Mouse (Mus musculus): ENCODE results near the gene Actg1.
A peak's percentile ranks its signal among the peaks of the same experiment; 100 is the strongest.

Actg1 gene

DNA sequence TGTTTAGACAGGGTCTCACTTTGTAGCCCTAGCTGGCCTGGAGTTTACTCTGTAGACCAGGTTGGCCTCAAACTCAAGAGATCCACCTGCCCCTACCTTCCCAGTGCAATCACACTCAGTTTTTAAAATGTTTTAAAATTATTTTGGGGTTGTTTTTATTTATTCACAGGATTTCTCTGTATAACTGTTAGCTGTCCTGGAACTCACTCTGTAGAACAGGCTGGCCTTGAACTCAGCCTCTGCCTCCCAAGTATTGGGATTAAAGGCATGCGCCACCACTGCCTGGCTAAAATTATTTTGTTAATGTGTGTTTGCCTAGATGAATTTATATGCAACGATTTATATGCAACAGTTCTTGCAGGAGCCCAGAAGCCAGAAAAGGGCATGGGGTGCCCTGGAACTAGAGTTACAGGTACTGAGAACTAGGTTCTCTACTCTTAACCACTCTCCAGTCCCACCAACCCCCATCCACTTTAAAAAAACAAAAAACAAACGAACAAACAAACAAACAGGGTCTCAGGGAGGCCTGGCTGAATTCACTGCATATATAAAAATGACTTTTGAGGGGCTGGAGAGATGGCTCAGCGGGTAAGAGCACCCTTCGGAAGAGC is 3.9 kb downstream of the Actg1 start:
- no peak for DNase-seq

DNA sequence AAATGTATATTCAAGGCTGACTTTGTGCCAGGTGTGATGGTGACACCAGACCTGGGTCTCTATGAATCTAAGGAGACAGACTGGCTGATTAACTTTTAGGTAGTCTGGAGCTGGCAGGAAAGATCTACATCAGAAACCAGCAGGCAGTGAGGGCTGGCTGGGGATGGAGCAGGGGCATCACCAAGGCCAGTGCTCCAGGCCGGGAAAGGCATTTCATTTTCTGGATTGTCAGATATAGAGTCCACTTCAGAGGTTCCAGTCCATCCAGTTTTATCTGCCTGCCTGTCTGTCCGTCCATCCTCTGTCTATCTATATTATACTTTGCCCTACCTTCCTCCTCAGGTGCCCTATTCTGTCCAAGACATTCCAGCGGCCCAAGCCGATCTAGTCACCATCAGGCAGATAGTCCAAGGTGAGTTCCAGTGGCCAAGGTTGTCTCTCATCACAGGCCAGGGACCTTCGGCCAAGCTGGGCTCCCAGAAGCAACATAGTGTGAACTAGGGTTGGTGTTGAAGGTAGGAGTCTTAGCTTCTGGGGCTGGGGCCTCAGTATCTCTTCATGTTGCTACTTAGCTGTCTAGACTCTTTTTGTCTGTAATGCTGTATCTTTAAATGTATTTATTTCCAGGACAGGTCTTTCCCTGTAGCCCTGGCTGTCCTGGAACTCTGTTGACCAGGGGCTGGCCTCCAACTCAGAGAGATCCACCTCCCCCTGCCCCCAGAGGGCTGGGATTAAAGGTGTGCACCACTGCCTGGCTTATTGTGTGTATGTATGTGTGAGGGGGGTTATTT is 4.6 kb downstream of the Actg1 start:
- DNase-seq: no peak

DNA sequence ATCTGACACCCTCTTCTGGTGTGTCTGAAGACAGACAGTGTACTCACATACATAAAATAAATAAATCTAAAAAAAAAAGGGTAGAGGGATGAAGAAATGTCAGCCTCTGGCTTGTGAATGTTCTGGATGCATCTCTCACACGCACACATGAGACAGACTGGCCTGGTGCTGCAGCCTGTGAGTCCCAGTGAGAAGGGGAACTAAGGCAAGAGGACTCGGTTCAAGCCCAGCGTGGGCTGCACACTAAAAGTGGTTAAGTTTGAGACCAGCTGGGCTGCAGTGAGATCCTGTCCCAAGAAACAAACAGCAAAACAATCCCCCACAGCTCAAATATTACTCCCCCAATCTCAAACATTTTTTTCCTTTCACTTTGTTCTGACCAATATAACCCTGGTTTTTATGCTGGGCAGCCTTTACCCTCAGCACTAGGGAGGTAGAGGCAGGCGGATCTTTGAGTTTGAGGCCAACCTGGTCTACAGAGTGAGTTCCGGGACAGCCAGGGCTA is 5.6 kb downstream of the Actg1 start:
- DNase-seq: no peak

DNA sequence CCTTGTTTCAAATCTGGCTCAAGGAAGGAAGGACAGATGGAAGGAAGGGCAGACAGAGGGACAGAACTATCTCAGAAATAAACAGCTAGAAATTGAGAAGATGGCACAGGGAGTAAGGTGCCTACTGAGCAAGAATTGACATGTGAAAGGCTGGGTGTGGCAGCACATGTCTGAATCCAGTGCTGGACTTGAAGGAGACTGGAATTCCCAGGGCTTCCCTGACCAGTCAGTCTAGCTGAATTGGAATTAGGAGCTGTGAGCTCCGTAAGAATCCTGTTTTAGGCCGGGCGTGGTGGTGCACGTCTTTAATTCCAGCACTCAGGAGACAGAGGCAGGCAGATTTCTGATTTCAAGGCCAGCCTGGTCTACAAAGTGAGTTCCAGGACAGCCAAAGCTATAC is 6.7 kb downstream of the Actg1 start:
- DNase-seq: no peak

DNA sequence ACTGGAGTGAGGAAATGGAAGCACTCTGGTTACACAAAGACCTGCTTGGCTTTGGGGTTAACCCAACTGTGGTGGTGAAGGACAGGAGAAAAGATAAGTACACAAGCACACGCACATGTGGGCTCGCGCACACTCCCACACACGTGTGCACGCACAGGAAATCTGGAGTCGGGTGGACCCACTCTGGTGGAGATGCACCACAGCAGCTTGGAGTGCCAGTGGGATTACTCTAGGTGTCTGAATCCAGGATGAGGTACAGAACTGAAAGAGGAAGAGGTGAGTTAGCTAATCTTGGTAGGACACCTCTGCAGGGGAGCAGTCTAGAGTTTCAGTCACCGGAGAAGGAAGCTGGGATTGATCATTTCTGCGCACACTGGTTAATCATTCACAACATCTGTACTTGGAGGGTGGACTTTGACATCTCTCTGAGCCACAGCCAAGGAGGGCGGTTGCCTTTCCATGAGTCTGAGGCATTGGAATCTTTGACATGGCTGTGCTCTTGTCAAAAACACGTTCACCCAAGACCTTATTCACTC is 8.3 kb downstream of the Actg1 start:
- DNase-seq: no peak

DNA sequence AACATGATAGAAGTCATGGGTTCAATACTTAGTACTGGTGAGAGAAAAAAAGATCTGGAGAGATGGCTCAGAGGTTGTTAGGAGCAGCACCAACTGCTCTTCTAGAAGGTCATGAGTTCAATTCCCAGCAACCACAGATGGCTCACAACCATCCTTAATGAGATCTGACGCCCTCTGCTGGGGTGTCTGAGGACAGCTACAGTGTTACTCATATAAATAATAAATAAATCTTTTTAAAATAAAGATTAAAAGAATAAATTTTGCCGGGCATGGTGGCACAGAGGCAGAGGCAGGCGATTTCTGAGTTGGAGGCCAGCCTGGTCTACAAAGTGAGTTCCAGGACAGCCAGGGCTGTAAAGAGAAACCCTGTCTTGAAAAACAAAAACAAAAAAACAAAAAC is 9.6 kb downstream of the Actg1 start:
- DNase-seq: no peak

DNA sequence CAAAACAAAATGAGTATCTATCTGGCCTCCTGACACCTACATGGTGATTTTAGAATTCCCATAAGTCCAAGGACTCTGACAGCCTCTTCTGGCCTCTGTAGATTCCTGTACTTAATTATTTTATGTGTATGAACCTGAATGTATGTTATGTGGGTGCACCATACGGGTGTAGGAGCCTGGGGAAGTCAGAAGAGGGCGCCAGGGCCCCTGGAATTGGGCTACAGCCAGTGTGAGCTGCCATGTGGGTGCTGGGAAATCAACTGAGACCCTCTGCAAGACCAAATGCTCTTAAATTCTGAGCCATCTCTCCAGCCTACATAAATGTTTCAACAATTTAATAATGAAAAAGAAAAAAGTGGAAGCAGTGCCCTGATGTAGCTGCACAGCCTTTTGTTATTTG is 10.9 kb downstream of the Actg1 start:
- DNase-seq: no peak

DNA sequence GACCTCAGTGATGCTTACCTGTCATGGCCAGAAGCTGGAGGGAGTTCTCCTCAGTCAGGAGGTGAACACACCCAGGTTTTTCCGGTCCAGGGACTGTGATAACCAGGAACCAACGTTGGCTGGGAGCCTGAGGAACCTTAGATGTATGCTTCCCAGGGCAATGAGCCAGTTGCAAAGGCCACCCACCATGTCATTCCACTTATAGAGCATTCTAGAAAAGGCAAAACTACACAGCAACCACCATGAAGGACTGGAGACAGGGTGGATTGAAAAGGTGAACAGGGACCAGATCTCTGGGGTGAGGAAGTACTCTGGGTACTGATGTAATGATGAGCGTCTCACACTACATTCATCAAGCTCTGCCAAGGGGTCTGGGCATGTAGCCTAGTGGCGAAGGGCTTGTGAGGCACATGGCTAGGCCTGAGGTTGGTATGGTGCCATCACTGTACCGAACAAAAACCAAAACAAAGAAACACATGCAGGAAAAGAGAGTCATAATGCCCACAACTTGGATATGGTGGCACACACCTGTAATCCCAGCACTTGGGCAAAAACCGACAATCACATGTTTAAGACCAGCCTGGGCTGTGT is 12.8 kb downstream of the Actg1 start:
- DNase-seq: no peak

DNA sequence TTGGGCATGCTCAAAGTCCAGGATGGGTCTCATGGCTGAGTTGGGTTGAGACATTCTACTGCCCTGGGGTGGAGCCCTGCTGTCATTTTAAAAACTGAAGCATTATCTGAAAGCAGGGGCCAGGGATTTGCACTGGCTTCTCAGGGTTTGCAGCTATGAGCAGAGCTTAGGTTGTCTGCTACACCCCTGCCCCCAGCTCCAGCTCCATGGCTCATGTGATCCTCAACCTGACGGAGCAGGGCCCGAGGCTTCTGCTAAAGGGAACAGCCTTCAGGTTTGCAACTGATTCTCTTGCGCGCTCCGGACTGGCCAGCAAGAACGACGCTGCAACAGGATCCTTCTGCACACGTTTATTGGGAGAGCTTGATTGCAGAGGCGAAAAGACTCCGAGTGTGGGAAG is 28.2 kb downstream of the Actg1 start:
- no peak for DNase-seq

DNA sequence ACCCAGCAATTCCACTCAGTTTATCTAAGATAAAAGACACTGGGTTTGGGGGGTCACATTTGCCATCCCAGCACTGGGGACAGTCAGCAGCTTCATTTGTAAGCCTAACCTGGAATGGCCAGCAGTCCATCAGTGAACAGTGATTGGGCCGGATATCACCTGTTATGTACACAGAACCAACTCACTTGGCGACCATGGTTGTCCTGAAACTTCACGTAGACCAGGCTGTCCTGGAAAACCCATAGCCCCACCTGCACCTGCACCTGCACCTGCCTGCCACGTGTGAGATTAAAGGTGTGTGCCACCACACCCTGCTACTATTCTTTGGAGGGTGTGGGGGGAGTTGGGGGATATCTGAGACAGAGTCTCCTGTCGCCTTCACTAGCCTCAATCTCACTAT is 29.0 kb downstream of the Actg1 start:
- no peak for DNase-seq

DNA sequence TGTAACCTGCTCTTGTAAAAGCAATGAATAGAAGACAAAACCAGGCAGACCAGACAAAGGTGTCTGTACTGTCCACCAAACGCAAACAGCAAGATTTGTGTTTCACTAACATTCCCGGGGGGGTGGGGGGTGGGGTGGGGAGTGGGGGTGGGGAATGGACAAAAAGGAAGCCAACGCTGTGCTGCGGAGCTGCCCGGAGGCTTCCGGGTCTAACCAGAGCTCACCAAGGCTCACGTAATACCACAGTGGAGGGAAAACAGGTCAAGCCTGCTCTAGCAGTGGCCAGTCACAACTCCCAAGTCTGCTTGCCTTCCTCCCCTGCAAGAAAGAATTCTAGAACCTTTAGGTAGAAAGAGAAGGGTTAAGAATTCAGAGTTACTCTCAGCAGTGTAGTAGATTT is 30.9 kb downstream of the Actg1 start:
- no peak for DNase-seq

DNA sequence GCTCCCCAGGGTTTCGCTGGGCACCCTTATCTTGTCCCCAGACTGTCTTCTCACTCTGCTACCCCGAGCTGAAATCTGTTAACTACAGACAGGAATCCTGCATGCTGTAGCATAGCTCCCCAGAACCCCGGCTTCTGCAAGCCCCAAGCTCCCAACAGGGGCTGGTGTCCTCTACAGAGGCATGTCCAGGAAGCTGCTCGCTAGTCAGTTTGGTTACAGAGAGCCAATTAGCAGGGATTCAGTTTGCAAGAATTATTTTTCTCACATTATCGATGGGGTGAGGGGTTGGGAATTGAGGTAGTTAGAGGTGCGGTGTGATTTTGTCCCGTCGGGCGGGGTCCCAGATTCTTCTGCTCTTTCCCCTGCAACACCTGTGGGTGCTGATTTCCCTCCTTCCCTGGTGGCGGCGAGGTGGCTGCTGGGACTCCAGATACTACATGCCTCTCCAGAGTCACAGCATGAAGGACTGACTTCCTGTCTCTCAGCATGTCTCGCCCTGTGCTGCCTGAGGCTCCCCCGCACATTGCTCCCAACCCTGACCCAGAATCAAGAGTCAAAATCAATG is 31.6 kb downstream of the Actg1 start:
- peak; percentile 45 for DNase-seq

DNA sequence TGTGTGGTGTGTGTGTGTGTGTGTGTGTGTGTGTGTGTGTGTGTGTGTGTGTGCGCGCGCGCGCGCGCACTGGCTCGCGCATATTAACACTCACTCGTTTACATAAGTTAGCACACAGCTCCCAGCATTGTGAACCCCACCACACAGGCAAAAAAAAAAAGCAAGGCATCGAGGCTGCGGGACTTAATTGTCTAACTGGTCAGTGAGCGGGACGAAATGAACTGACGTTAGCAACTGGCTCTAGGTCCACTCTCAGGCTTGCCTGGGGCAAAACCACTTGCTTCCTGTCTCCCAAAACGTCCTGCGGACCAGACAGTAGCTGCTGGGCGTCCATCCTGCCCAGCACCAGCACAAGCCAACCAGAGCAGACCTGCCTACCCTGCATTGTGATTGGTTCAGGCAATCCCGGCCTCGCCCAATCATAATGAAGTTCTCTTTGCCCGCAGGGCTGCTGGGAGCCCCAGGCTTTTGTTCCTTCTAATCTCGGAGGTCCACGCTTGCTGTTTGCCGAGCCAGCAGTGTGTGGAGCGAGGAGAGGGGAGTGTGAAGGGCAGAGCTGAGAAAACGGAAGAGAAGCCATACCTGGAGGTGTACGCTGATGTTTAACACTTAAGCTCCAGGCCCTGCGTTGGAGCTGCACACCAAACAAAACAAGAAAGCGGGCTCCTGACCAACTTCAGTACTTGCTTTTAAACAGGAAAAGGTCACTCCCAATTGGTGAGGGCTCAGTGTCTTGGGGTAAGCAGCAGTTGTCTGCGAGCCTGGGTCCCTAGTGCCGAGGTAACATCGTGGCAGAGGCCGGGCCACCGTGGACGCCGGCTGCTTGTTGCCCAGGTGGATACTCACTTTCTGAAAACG is 32.3 kb downstream of the Actg1 start:
- peak; percentile 89 for DNase-seq

DNA sequence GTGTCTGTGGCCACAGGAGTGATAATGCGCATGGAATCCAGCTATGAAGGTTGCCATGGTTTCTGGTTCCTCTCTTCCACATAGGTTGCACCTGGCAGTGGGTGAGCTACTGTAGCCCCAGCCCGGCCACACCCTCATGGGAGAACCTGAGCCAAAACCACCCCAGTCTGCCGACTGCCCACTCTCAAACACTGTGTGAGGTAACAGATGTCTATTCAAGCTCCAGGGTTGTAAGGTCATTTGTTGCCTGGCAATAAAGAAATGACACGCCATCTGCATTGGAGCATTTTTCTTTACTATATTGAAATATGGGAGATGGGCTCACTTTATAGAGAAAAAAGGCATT is 33.0 kb downstream of the Actg1 start:
- DNase-seq: no peak

DNA sequence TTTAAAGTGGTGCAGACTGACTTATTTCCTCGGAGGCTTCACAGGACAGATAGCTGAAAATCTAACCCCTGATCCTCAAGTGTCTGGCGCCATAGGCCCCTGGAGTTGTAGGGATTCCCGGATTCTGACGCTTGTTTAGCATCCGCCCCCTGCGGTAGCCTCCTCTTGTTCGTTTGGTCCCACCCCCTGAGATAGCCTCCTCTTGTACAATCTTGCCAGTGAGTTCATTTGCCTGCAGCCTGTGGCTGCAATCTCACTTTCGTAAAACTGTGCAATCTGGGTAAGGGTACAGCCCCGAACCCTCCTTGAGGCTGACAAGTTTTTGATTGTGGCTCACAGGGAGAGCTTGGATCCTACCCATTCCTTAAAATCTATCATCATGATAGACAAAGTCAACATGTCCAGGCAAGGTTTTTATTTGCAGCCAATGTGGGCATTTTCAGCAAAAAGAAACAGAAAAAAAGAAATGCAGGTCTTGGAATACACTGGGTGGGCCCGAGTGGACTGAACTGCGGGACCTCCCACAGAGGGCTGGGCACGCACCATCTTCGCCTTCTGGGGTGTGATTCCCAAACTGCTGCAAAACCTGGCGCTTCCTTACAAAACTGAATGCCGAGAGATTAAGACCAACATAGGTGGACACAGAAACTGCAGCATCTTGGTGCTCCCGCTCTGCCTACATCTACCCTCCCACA is 33.5 kb downstream of the Actg1 start:
- DNase-seq: no peak

DNA sequence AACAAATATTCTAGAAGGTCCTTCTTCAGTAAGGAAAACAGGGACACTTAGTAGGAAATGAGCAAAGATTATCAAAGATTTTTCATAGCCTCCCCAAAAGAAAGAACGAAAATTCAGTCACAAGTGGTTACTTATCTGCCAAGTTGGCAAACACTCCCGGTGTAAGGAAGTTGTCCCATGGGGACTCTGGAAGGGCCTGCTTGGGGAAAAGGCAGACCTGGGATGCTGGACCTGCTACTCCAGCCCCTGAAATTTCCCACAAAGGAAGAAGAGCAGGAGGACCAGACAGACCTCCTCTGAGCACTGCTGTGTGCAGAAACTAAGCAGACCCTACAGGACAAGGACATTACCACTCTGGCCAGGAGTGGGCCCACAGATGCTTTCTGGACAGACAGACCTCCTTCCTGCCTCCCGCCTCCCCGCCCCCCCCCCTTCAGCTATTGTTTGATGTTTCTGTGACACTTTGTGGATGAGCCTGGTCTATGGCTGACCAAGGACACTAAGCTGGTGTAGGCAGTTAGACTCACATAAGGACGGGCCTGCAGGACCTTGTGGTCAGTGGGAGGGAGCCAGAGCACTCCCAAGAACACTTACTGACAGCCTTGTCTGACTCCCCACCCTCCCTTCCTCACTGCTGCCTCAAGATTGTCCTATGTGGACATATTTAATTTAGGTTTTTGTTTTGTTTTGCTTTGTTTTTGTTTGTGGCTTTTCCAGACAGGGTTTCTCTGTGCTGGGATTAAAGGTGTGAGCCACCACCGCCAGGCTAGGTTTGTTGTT is 34.2 kb downstream of the Actg1 start:
- no peak for DNase-seq

DNA sequence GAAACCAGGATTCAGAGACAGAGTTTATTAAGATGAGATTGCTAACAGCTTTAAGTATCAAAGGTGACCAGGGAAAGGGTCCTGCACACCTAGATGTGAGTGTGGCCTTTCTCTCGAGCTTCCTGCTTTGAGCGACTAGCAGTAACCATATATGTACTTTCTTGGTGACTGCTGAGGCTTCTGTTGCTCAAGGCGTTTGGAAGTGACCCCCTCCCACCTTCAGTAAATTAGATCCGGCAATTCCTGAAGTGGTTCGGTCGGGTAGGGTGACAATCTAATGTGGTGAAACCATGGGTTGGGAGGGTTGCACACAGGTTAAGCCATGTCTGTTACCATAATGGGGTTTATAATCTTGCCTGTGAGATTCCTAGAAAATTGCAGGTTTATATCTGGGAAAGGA is 36.3 kb downstream of the Actg1 start:
- no peak for DNase-seq

DNA sequence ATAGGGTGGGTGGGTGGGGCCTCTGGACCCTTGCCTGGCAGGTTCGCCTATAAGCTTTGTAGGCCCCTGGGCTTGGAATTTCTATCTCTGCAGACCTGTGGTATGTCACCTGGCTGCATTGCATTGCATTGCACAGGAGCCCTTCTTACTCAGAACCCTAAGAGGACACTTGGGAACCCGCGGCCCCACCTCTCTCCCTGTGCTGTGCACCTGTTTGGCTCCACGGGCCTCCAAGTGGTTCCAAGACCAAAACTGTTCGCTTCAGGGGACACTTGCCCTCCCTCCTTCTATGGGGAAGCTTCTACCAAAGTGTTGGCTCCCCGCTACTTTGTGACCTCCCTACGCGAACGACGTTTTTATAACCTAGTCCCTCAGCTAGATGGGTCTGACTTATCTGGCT is 36.8 kb downstream of the Actg1 start:
- DNase-seq: peak; percentile 51

DNA sequence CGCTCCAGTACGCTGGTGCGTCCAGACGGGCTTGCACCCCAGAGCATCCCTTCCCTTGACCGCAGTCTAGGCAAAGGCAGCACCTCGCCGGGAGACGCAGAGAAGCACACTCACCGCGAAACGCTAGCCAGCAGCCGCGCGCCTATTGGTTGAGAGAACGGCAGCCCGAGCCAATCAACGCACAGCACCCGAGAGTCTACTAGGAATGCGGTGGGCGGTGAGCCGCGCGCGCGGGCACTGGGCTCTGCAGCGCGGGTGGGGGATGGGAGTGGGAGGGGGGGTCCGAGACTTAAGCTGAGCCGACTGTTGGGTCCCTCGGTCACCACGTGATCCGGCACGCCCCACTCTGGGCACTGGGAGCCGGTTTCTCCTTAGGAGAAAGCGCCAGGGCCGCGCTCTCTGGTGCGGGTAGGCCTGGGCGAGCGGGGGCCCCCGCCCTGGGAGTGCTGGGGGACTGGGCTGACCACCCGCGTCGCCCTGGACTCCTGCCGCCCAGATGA is 37.5 kb downstream of the Actg1 start:
- peak; percentile 92 for DNase-seq

DNA sequence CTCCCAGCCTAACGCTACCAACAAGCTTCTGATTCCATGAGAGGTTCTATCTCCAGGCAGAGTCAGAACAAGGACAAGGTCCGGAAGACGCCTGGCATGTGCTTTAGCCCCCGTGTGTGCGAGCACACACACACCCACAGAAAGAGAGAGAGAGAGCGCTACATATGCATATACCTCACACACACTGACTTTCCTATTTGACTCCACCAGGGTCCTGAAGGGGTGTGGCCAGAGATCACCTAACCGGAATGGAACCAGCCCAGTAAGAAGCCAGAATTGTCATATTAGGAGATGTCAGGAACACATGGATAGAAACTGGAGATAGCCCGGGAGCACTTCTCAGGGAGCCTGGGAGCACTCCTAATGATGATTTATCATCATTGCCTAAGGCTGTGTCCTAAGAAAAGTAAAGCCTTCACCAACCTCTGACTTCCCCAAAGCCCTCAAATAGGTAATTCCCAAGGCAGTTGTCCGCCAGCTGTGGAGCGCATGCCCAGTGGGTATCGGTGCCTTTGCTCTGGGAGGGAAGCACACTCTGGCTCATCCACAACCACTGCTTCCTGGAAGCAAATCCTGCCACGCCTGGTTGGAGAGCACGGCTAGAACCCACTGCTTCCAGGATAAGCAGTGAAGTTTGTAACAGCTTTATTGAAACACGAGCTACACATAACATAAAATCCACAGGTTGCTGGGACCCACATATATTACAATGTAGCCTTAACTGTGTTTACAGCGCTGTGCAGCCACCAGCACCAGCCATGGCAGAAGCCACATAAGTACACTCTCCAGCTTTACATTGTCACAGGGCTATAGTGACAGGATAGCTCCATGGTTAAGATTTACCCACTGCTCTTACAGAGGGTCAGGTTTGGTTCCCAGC is 39.7 kb downstream of the Actg1 start:
- no peak for DNase-seq

Measured in lung, postnatal 14 days (tissue).